Mouse (Mus musculus): ENCODE results near the gene Pla2g2c. TPM values are rescaled to one million over a fixed set of nuclear protein-coding genes. Genes with fewer than 3 reads are reported as not detected.

Pla2g2c gene
- polyA plus RNA-seq, 1 experiment, result 0.29 TPM

- peaks cover 9% of the 10 kb centered on the region for H3K4me1 ChIP-seq (ENCODE audit: control insufficient read depth, insufficient read depth, low read length)
- H3K27ac ChIP-seq (ENCODE audit: insufficient read depth, low read length), result no peak overlapping the region
- TF ChIP-seq POLR2A (IDR thresholded peaks at IDR 0.05; ENCODE audit: extremely low read depth, insufficient read depth, low read length) (no peak), CTCF (IDR thresholded peaks at IDR 0.05; ENCODE audit: extremely low read depth, insufficient read depth, low read length) (no peak)
- H3K4me3 ChIP-seq (ENCODE audit: insufficient read depth, low read length), result no peak overlapping the region
Measured at GRCm38 (mm10) chr4:138716697-138717096, 7.9 kb upstream of the Pla2g2c start.

GRCm38 (mm10) chr4:138718586-138719263, 5.9 kb upstream of the Pla2g2c start:
- H3K4me1 ChIP-seq (ENCODE audit: control insufficient read depth, insufficient read depth, low read length), result peaks cover 14% of the 10 kb centered on the region
- H3K27ac ChIP-seq (ENCODE audit: insufficient read depth, low read length), result peak overlapping the region; percentile 49
- H3K4me3 ChIP-seq (ENCODE audit: insufficient read depth, low read length), result no peak overlapping the region
- TF ChIP-seq CTCF (IDR thresholded peaks at IDR 0.05; ENCODE audit: extremely low read depth, insufficient read depth, low read length), result no peak
- no peak for TF ChIP-seq POLR2A (IDR thresholded peaks at IDR 0.05; ENCODE audit: extremely low read depth, insufficient read depth, low read length)

- no peak overlapping the region for H3K4me3 ChIP-seq (ENCODE audit: insufficient read depth, low read length)
- no peak for TF ChIP-seq POLR2A (IDR thresholded peaks at IDR 0.05; ENCODE audit: extremely low read depth, insufficient read depth, low read length)
- H3K27ac ChIP-seq (ENCODE audit: insufficient read depth, low read length), result peak overlapping the region; percentile 49
- peaks cover 15% of the 10 kb centered on the region for H3K4me1 ChIP-seq (ENCODE audit: control insufficient read depth, insufficient read depth, low read length)
Measured at GRCm38 (mm10) chr4:138719264-138719596, 5.4 kb upstream of the Pla2g2c start.

GRCm38 (mm10) chr4:138723493-138724281, 905 bp upstream of the Pla2g2c start:
- no peak for TF ChIP-seq POLR2A (IDR thresholded peaks at IDR 0.05; ENCODE audit: extremely low read depth, insufficient read depth, low read length)
- no peak for TF ChIP-seq CTCF (IDR thresholded peaks at IDR 0.05; ENCODE audit: extremely low read depth, insufficient read depth, low read length)
- H3K4me1 ChIP-seq (ENCODE audit: control insufficient read depth, insufficient read depth, low read length), result peaks cover 26% of the 10 kb centered on the region
- H3K4me3 ChIP-seq (ENCODE audit: insufficient read depth, low read length), result no peak overlapping the region
- peak overlapping the region; percentile 81 for H3K27ac ChIP-seq (ENCODE audit: insufficient read depth, low read length)

GRCm38 (mm10) chr4:138725127-138725461, 502 bp downstream of the Pla2g2c start:
- peaks cover 20% of the 10 kb centered on the region for H3K4me1 ChIP-seq (ENCODE audit: control insufficient read depth, insufficient read depth, low read length)
- TF ChIP-seq CTCF (IDR thresholded peaks at IDR 0.05; ENCODE audit: extremely low read depth, insufficient read depth, low read length), result no peak
- no peak for TF ChIP-seq POLR2A (IDR thresholded peaks at IDR 0.05; ENCODE audit: extremely low read depth, insufficient read depth, low read length)
- no peak overlapping the region for H3K4me3 ChIP-seq (ENCODE audit: insufficient read depth, low read length)
- peak overlapping the region; percentile 81 for H3K27ac ChIP-seq (ENCODE audit: insufficient read depth, low read length)

GRCm38 (mm10) chr4:138725751-138726150, 1.2 kb downstream of the Pla2g2c start:
- TF ChIP-seq POLR2A (IDR thresholded peaks at IDR 0.05; ENCODE audit: extremely low read depth, insufficient read depth, low read length) (no peak), CTCF (IDR thresholded peaks at IDR 0.05; ENCODE audit: extremely low read depth, insufficient read depth, low read length) (no peak)
- H3K4me1 ChIP-seq (ENCODE audit: control insufficient read depth, insufficient read depth, low read length), result peaks cover 20% of the 10 kb centered on the region
- peak overlapping the region; percentile 81 for H3K27ac ChIP-seq (ENCODE audit: insufficient read depth, low read length)
- H3K4me3 ChIP-seq (ENCODE audit: insufficient read depth, low read length), result no peak overlapping the region

GRCm38 (mm10) chr4:138729018-138729703, 4.6 kb downstream of the Pla2g2c start:
- Histone ChIP-seq H3K4me1 (ENCODE audit: control insufficient read depth, insufficient read depth, low read length) (peaks cover 14% of the 10 kb centered on the region), H3K27ac (ENCODE audit: insufficient read depth, low read length) (no peak overlapping the region), H3K4me3 (ENCODE audit: insufficient read depth, low read length) (no peak overlapping the region)
- TF ChIP-seq POLR2A (IDR thresholded peaks at IDR 0.05; ENCODE audit: extremely low read depth, insufficient read depth, low read length) (no peak), CTCF (IDR thresholded peaks at IDR 0.05; ENCODE audit: extremely low read depth, insufficient read depth, low read length) (no peak)

- Histone ChIP-seq H3K27ac (ENCODE audit: insufficient read depth, low read length) (no peak overlapping the region), H3K4me3 (ENCODE audit: insufficient read depth, low read length) (no peak overlapping the region), H3K4me1 (ENCODE audit: control insufficient read depth, insufficient read depth, low read length) (peaks cover 2% of the 10 kb centered on the region; the same call in 1 of the 2 replicates)
- TF ChIP-seq POLR2A (IDR thresholded peaks at IDR 0.05; ENCODE audit: extremely low read depth, insufficient read depth, low read length) (no peak), CTCF (IDR thresholded peaks at IDR 0.05; ENCODE audit: extremely low read depth, insufficient read depth, low read length) (no peak)
Measured at GRCm38 (mm10) chr4:138734105-138734504, 9.5 kb downstream of the Pla2g2c start.

GRCm38 (mm10) chr4:138734863-138735262, 10.3 kb downstream of the Pla2g2c start:
- Histone ChIP-seq H3K4me3 (ENCODE audit: insufficient read depth, low read length) (no peak overlapping the region), H3K27ac (ENCODE audit: insufficient read depth, low read length) (no peak overlapping the region), H3K4me1 (ENCODE audit: control insufficient read depth, insufficient read depth, low read length) (peaks cover 2% of the 10 kb centered on the region; the same call in 1 of the 2 replicates)
- no peak for TF ChIP-seq CTCF (IDR thresholded peaks at IDR 0.05; ENCODE audit: extremely low read depth, insufficient read depth, low read length)
- TF ChIP-seq POLR2A (IDR thresholded peaks at IDR 0.05; ENCODE audit: extremely low read depth, insufficient read depth, low read length), result no peak
